Mouse (Mus musculus): ENCODE results near the gene Ppp1ca. TPM values are rescaled to one million over a fixed set of nuclear protein-coding genes. Genes with fewer than 3 reads are reported as not detected.
A peak's percentile ranks its signal among the peaks of the same experiment; 100 is the strongest.

Ppp1ca gene
- polyA plus RNA-seq, 1 experiment = 295 TPM

- Histone ChIP-seq H3K4me3 (ENCODE audit: low read depth, low read length) (no peak overlapping the region), H3K4me1 (ENCODE audit: control insufficient read depth, insufficient read depth, low read length) (peaks cover 2% of the 10 kb centered on the region), H3K9me3 (replicated peaks; ENCODE audit: control insufficient read depth, insufficient read depth, low read length, poor library complexity, severe bottlenecking) (no peaks in the 10 kb centered on the region), H3K27ac (ENCODE audit: insufficient read depth, low read length) (no peak overlapping the region), H3K36me3 (ENCODE audit: control insufficient read depth, insufficient read depth, low read length, poor library complexity, severe bottlenecking) (0 out of 2 replicates have a peak, but pooled peaks cover 2% of the 10 kb centered on the region), H3K9ac (ENCODE audit: low read depth, poor library complexity, severe bottlenecking) (no peak overlapping the region), H3K27me3 (ENCODE audit: control insufficient read depth, insufficient read depth, low read length, poor library complexity, severe bottlenecking) (no peaks in the 10 kb centered on the region)
- no peak for TF ChIP-seq CTCF (IDR thresholded peaks at IDR 0.05; ENCODE audit: low read depth, low read length)
- TF ChIP-seq EP300 (IDR thresholded peaks at IDR 0.05; ENCODE audit: insufficient read depth, low read depth, low read length) = no peak
- TF ChIP-seq POLR2A (IDR thresholded peaks at IDR 0.05; ENCODE audit: insufficient read depth, low read length) = no peak
Measured at GRCm38 (mm10) chr19:4146366-4147021, 45.4 kb upstream of the Ppp1ca start.

DNA sequence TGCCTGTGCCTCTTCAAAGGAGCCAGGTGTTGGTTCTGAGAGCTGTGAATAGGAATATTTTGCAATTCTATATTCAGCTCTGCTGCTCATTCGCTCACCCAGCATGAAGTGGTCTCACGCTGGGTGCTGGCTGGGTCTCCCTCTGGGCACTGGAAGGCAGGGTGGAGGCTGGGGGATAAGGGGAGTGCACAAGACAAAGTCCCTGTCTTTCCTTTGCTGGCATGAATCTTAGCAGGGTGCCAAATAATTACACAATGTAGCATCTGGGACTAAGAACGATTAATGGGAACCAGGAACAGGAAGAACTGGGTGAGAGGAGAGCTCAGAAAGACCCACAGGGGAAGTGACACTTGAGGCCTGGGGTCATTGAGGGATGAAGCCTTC, 44.9 kb upstream of the Ppp1ca start:
- Histone ChIP-seq H3K36me3 (ENCODE audit: control insufficient read depth, insufficient read depth, low read length, poor library complexity, severe bottlenecking) (0 out of 2 replicates have a peak, but pooled peaks cover 2% of the 10 kb centered on the region), H3K27ac (ENCODE audit: insufficient read depth, low read length) (no peak overlapping the region), H3K4me3 (ENCODE audit: low read depth, low read length) (no peak overlapping the region), H3K9ac (ENCODE audit: low read depth, poor library complexity, severe bottlenecking) (no peak overlapping the region), H3K9me3 (replicated peaks; ENCODE audit: control insufficient read depth, insufficient read depth, low read length, poor library complexity, severe bottlenecking) (no peaks in the 10 kb centered on the region), H3K27me3 (ENCODE audit: control insufficient read depth, insufficient read depth, low read length, poor library complexity, severe bottlenecking) (no peaks in the 10 kb centered on the region), H3K4me1 (ENCODE audit: control insufficient read depth, insufficient read depth, low read length) (peaks cover 2% of the 10 kb centered on the region)
- TF ChIP-seq CTCF (IDR thresholded peaks at IDR 0.05; ENCODE audit: low read depth, low read length) (no peak), EP300 (IDR thresholded peaks at IDR 0.05; ENCODE audit: insufficient read depth, low read depth, low read length) (no peak), POLR2A (IDR thresholded peaks at IDR 0.05; ENCODE audit: insufficient read depth, low read length) (no peak)

GRCm38 (mm10) chr19:4147782-4148490, 43.9 kb upstream of the Ppp1ca start:
- no peak overlapping the region for H3K4me3 ChIP-seq (ENCODE audit: low read depth, low read length)
- TF ChIP-seq CTCF (IDR thresholded peaks at IDR 0.05; ENCODE audit: low read depth, low read length) = no peak

GRCm38 (mm10) chr19:4148491-4148806, 43.4 kb upstream of the Ppp1ca start, which contains the start of gene Coro1b:
TSS of gene Coro1b (plus strand) at chr19:4148619.
- no peak for TF ChIP-seq EP300 (IDR thresholded peaks at IDR 0.05; ENCODE audit: insufficient read depth, low read depth, low read length)
- TF ChIP-seq POLR2A (IDR thresholded peaks at IDR 0.05; ENCODE audit: insufficient read depth, low read length) = peak; percentile 16
- no peak within 1 kb of the TSS for H3K27ac ChIP-seq (ENCODE audit: insufficient read depth, low read length)

More at GRCm38 (mm10) chr19:4147782-4148490, 43.9 kb upstream of the Ppp1ca start:
- Histone ChIP-seq H3K36me3 (ENCODE audit: control insufficient read depth, insufficient read depth, low read length, poor library complexity, severe bottlenecking) (0 out of 2 replicates have a peak, but pooled peaks cover 2% of the 10 kb centered on the region), H3K27ac (ENCODE audit: insufficient read depth, low read length) (no peak overlapping the region), H3K27me3 (ENCODE audit: control insufficient read depth, insufficient read depth, low read length, poor library complexity, severe bottlenecking) (no peaks in the 10 kb centered on the region), H3K9ac (ENCODE audit: low read depth, poor library complexity, severe bottlenecking) (no peak overlapping the region), H3K9me3 (replicated peaks; ENCODE audit: control insufficient read depth, insufficient read depth, low read length, poor library complexity, severe bottlenecking) (no peaks in the 10 kb centered on the region), H3K4me1 (ENCODE audit: control insufficient read depth, insufficient read depth, low read length) (peaks cover 2% of the 10 kb centered on the region)

GRCm38 (mm10) chr19:4148819-4149218, 43.0 kb upstream of the Ppp1ca start:
- TF ChIP-seq POLR2A (IDR thresholded peaks at IDR 0.05; ENCODE audit: insufficient read depth, low read length) (no peak), EP300 (IDR thresholded peaks at IDR 0.05; ENCODE audit: insufficient read depth, low read depth, low read length) (no peak), CTCF (IDR thresholded peaks at IDR 0.05; ENCODE audit: low read depth, low read length) (no peak)
- H3K27me3 ChIP-seq (ENCODE audit: control insufficient read depth, insufficient read depth, low read length, poor library complexity, severe bottlenecking) = no peaks in the 10 kb centered on the region
- peak overlapping the region; percentile 87 for H3K4me3 ChIP-seq (ENCODE audit: low read depth, low read length)
- peaks cover 2% of the 10 kb centered on the region for H3K4me1 ChIP-seq (ENCODE audit: control insufficient read depth, insufficient read depth, low read length)
- no peaks in the 10 kb centered on the region for H3K9me3 ChIP-seq (replicated peaks; ENCODE audit: control insufficient read depth, insufficient read depth, low read length, poor library complexity, severe bottlenecking)
- H3K36me3 ChIP-seq (ENCODE audit: control insufficient read depth, insufficient read depth, low read length, poor library complexity, severe bottlenecking) = 0 out of 2 replicates have a peak, but pooled peaks cover 2% of the 10 kb centered on the region
- H3K9ac ChIP-seq (ENCODE audit: low read depth, poor library complexity, severe bottlenecking) = peak overlapping the region; percentile 78
- H3K27ac ChIP-seq (ENCODE audit: insufficient read depth, low read length) = no peak overlapping the region

More at GRCm38 (mm10) chr19:4148491-4148806, 43.4 kb upstream of the Ppp1ca start, which contains the start of gene Coro1b:
- H3K9ac ChIP-seq (ENCODE audit: low read depth, poor library complexity, severe bottlenecking) = peak within 1 kb of the TSS; percentile 78
- 0 out of 2 replicates have a peak, but pooled peaks cover 2% of the 10 kb centered on the region for H3K36me3 ChIP-seq (ENCODE audit: control insufficient read depth, insufficient read depth, low read length, poor library complexity, severe bottlenecking)
- H3K27me3 ChIP-seq (ENCODE audit: control insufficient read depth, insufficient read depth, low read length, poor library complexity, severe bottlenecking) = no peaks in the 10 kb centered on the region
- H3K4me1 ChIP-seq (ENCODE audit: control insufficient read depth, insufficient read depth, low read length) = peaks cover 2% of the 10 kb centered on the region
- no peaks in the 10 kb centered on the region for H3K9me3 ChIP-seq (replicated peaks; ENCODE audit: control insufficient read depth, insufficient read depth, low read length, poor library complexity, severe bottlenecking)
- H3K4me3 ChIP-seq (ENCODE audit: low read depth, low read length) = peak within 1 kb of the TSS; percentile 87

- H3K4me1 ChIP-seq (ENCODE audit: control insufficient read depth, insufficient read depth, low read length) = peaks cover 2% of the 10 kb centered on the region
- TF ChIP-seq EP300 (IDR thresholded peaks at IDR 0.05; ENCODE audit: insufficient read depth, low read depth, low read length) (no peak), CTCF (IDR thresholded peaks at IDR 0.05; ENCODE audit: low read depth, low read length) (no peak), POLR2A (IDR thresholded peaks at IDR 0.05; ENCODE audit: insufficient read depth, low read length) (no peak)
- no peaks in the 10 kb centered on the region for H3K27me3 ChIP-seq (ENCODE audit: control insufficient read depth, insufficient read depth, low read length, poor library complexity, severe bottlenecking)
- peak overlapping the region; percentile 78 for H3K9ac ChIP-seq (ENCODE audit: low read depth, poor library complexity, severe bottlenecking)
- 0 out of 2 replicates have a peak, but pooled peaks cover 2% of the 10 kb centered on the region for H3K36me3 ChIP-seq (ENCODE audit: control insufficient read depth, insufficient read depth, low read length, poor library complexity, severe bottlenecking)
- peak overlapping the region; percentile 87 for H3K4me3 ChIP-seq (ENCODE audit: low read depth, low read length)
- no peak overlapping the region for H3K27ac ChIP-seq (ENCODE audit: insufficient read depth, low read length)
- H3K9me3 ChIP-seq (replicated peaks; ENCODE audit: control insufficient read depth, insufficient read depth, low read length, poor library complexity, severe bottlenecking) = no peaks in the 10 kb centered on the region
Measured at GRCm38 (mm10) chr19:4149283-4149682, 42.6 kb upstream of the Ppp1ca start.
